Mouse (Mus musculus): ENCODE measurements around the gene Tfap2b.

Gene Tfap2b

GRCm38 (mm10) chr1:19232743-19233142, 24.0 kb downstream of the Tfap2b start:
- no peak for DNase-seq (ENCODE audit: low read depth, low spot score)

GRCm38 (mm10) chr1:19233857-19234256, 25.1 kb downstream of the Tfap2b start:
- no peak for DNase-seq (ENCODE audit: low read depth, low spot score)

- DNase-seq (ENCODE audit: low read depth, low spot score), result no peak
These were observed 25.9 kb downstream of the Tfap2b start for GRCm38 (mm10) chr1:19234432-19235205.

GRCm38 (mm10) chr1:19236051-19236450, 27.3 kb downstream of the Tfap2b start:
- DNase-seq (ENCODE audit: low read depth, low spot score), result no peak

- DNase-seq (ENCODE audit: low read depth, low spot score), result no peak
These were observed 27.9 kb downstream of the Tfap2b start for GRCm38 (mm10) chr1:19236591-19236990.

GRCm38 (mm10) chr1:19237061-19237460, 28.3 kb downstream of the Tfap2b start:
- DNase-seq (ENCODE audit: low read depth, low spot score), result no peak

- DNase-seq (ENCODE audit: low read depth, low spot score), result no peak
These were observed 29.2 kb downstream of the Tfap2b start for GRCm38 (mm10) chr1:19237721-19238410.

GRCm38 (mm10) chr1:19240054-19240453, 31.3 kb downstream of the Tfap2b start:
- DNase-seq (ENCODE audit: low read depth, low spot score), result no peak

GRCm38 (mm10) chr1:19241316-19241715, 32.6 kb downstream of the Tfap2b start:
- no peak for DNase-seq (ENCODE audit: low read depth, low spot score)

- DNase-seq (ENCODE audit: low read depth, low spot score), result no peak
These were observed 33.3 kb downstream of the Tfap2b start for GRCm38 (mm10) chr1:19242021-19242420.

GRCm38 (mm10) chr1:19245032-19245431, 36.3 kb downstream of the Tfap2b start:
- no peak for DNase-seq (ENCODE audit: low read depth, low spot score)

GRCm38 (mm10) chr1:19251286-19251685, 42.6 kb downstream of the Tfap2b start:
- no peak for DNase-seq (ENCODE audit: low read depth, low spot score)

GRCm38 (mm10) chr1:19269596-19269995, 60.9 kb downstream of the Tfap2b start:
- DNase-seq (ENCODE audit: low read depth, low spot score), result no peak
